Mouse (Mus musculus): ENCODE measurements around the gene Gpr101. TPM values are rescaled to one million over a fixed set of nuclear protein-coding genes. Genes with fewer than 3 reads are reported as not detected.

Gene Gpr101
- total and polyA plus RNA-seq, 3 experiments: not detected

Other genes starting within 250 kb of the Gpr101 start
- gene Arhgef6, start 165.0 kb downstream of the Gpr101 start, total RNA-seq (2012; rRNA removed): 1.1 and 1.9 TPM in 2 replicates
- gene Arhgef6, start 165.0 kb downstream of the Gpr101 start, polyA plus RNA-seq (2012; ENCODE audit: insufficient read depth in 1 of 2, insufficient read length in 2 of 2, low read depth in 1 of 2, low replicate concordance in 2 of 2, missing spikeins in 1 of 2): 1 to 10 TPM in 1 of 2 experiments, not detected in 1; 3.3 TPM
- gene Rbmx, start 110.7 kb downstream of the Gpr101 start, total RNA-seq (2012; rRNA removed): 35.6 and 47.0 TPM in 2 replicates
- 10 to 100 TPM; 53.1 to 61.1 TPM for gene Rbmx, start 110.7 kb downstream of the Gpr101 start, polyA plus RNA-seq (2012; ENCODE audit: insufficient read depth in 1 of 2, insufficient read length in 2 of 2, low read depth in 1 of 2, low replicate concordance in 2 of 2, missing spikeins in 1 of 2)
- gene Gm364, start 94.6 kb downstream of the Gpr101 start, total RNA-seq (2012; rRNA removed): not detected in 2 replicates
- gene Gm364, start 94.6 kb downstream of the Gpr101 start, polyA plus RNA-seq (2012; ENCODE audit: insufficient read depth in 1 of 2, insufficient read length in 2 of 2, low read depth in 1 of 2, low replicate concordance in 2 of 2, missing spikeins in 1 of 2): not detected